Mouse (Mus musculus) forebrain, embryonic 12.5 days (tissue): Measurements from ENCODE around the gene Gfod1. TPM values are rescaled to one million over a fixed set of nuclear protein-coding genes. Genes with fewer than 3 reads are reported as not detected.
A peak's percentile ranks its signal among the peaks of the same experiment; 100 is the strongest.

Experiments
- ATAC-seq: fragments of 200-750 bp; cut with Nextera tagmentation; 2 replicates; pipeline ENCODE4 v1.8.0; 2017; ENCODE audit warnings: moderate TSS enrichment; ENCODE audit not compliant: low FRiP score
- H3K27ac ChIP-seq: fragments of 300-500 bp; sonication (generic); 2 replicates; pipeline ENCODE4 v1.5.1; 2016; ENCODE audit warnings: mild to moderate bottlenecking
- H3K27me3 ChIP-seq: fragments of 300-500 bp; sonication (generic); 2 replicates; pipeline ENCODE4 v1.6.1; 2016; ENCODE audit warnings: mild to moderate bottlenecking
- H3K36me3 ChIP-seq: fragments of 300-500 bp; sonication (generic); replicated peaks from 2 replicates; pipeline ENCODE4 v1.6.1; 2016; ENCODE audit warnings: mild to moderate bottlenecking
- H3K4me1 ChIP-seq: fragments of 300-500 bp; sonication (generic); 2 replicates; pipeline ENCODE4 v1.6.1; 2016
- H3K4me2 ChIP-seq: fragments of 300-500 bp; sonication (generic); 2 replicates; pipeline ENCODE4 v1.6.1; 2016; ENCODE audit warnings: mild to moderate bottlenecking, moderate library complexity
- H3K4me3 ChIP-seq: fragments of 300-500 bp; sonication (generic); replicated peaks from 2 replicates; pipeline ENCODE4 v1.5.1; 2016; ENCODE audit warnings: mild to moderate bottlenecking
- H3K9ac ChIP-seq: fragments of 300-500 bp; sonication (generic); 2 replicates; pipeline ENCODE4 v1.6.1; 2016; ENCODE audit warnings: mild to moderate bottlenecking
- H3K9me3 ChIP-seq: fragments of 300-500 bp; sonication (generic); 2 replicates; pipeline ENCODE4 v1.6.1; 2016
- WGBS: fragments of 180-500 bp; shearing (Covaris S2); methylation state at CpG from one replicate; pipeline ENCODE4 v1.1.7; 2016; 5-methylcytosine and 5-hydroxymethylcytosine counted together
- polyA plus RNA-seq: library from polyadenylated mRNA; unstranded; fragments of >200 nt; fragmentation: Nextera tagmentation; extraction: Ambion mirVana; gene quantifications from 2 replicates; pipeline ENCODE4 v1.2.1, GENCODE M21; 2016

Gene Gfod1
- polyA plus RNA-seq, 1 experiment from 2014 or later, result 0.97 TPM

- no peaks in the 10 kb centered on the region for H3K36me3 ChIP-seq
- H3K27me3 ChIP-seq, result peaks cover 11% of the 10 kb centered on the region; the same call in 1 of the 2 replicates
- peak; percentile 59 for ATAC-seq
- no peak overlapping the region for H3K9ac ChIP-seq
- 4% methylated on average over 4 of the region's 4 CpGs for WGBS
- peak overlapping the region; percentile 54 for H3K27ac ChIP-seq
- H3K4me1 ChIP-seq, result peaks cover 28% of the 10 kb centered on the region
- H3K4me2 ChIP-seq, result no peak overlapping the region
- H3K9me3 ChIP-seq, result no peaks in the 10 kb centered on the region
- H3K4me3 ChIP-seq, result no peak overlapping the region
These were observed 34.3 kb downstream of the Gfod1 start for GRCm38 (mm10) chr13:43269460-43270219.

GRCm38 (mm10) chr13:43268539-43269327 lies 35.2 kb downstream of the Gfod1 start:
- H3K4me1 ChIP-seq, result peaks cover 24% of the 10 kb centered on the region
- peaks cover 11% of the 10 kb centered on the region; the same call in 1 of the 2 replicates for H3K27me3 ChIP-seq
- peak; percentile 44; the same call in 1 of the 2 replicates for ATAC-seq

DNA sequence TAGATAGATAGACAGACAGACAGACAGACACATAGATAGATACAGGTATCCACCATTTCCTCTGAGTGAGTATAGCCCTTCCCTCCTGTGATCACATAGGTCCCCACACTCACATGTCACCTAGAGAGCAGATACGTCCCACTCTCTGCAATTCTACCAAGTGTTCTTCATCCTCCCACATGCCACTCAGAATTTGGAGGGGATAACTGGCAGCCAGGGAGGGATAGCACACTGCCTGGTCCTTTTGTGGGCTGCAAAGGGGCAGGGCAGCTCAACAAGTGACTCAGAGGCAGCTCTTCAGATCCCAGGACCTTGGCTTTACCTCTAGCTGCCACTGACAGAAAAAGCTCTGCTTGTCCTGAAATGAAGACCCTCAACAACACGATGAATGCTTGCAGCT lies 36.1 kb downstream of the Gfod1 start:
- no peak for ATAC-seq
- no peaks in the 10 kb centered on the region for H3K36me3 ChIP-seq
- no peak overlapping the region for H3K9ac ChIP-seq
- H3K4me1 ChIP-seq, result peaks cover 24% of the 10 kb centered on the region
- no peak overlapping the region for H3K27ac ChIP-seq
- no peaks in the 10 kb centered on the region for H3K9me3 ChIP-seq
- H3K4me3 ChIP-seq, result no peak overlapping the region
- peaks cover 11% of the 10 kb centered on the region; the same call in 1 of the 2 replicates for H3K27me3 ChIP-seq
- WGBS, result 93% methylated on average over 2 of the region's 2 CpGs
- H3K4me2 ChIP-seq, result no peak overlapping the region

More at GRCm38 (mm10) chr13:43268539-43269327, 35.2 kb downstream of the Gfod1 start:
- Histone ChIP-seq H3K9me3 (no peaks in the 10 kb centered on the region), H3K36me3 (no peaks in the 10 kb centered on the region), H3K4me2 (no peak overlapping the region), H3K4me3 (no peak overlapping the region), H3K27ac (peak overlapping the region; percentile 31; the same call in 1 of the 2 replicates), H3K9ac (no peak overlapping the region)
- 37% methylated on average over 12 of the region's 12 CpGs for WGBS

DNA sequence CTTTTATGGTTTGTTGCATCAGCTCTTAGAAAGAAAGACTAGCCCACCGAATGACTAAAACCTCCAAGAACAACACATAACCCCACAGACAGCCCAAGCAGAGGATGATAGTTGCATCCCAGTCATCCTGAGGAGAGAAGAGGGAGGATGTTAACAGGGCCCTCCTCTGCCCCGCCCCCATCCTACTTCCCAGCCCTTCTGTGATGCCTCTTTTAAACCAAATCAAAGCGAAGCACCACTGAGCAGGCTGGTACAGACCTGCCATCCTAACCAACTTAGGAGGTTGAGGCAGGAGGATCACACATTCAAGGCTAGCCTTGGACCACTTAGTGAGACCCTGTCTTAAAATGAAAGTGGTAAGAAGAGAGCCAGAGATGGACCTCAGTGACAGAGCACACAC lies 36.8 kb downstream of the Gfod1 start:
- 91% methylated on average over 3 of the region's 3 CpGs for WGBS
- peaks cover 11% of the 10 kb centered on the region; the same call in 1 of the 2 replicates for H3K27me3 ChIP-seq
- peaks cover 24% of the 10 kb centered on the region for H3K4me1 ChIP-seq
- no peak for ATAC-seq
- no peak overlapping the region for H3K9ac ChIP-seq
- H3K4me3 ChIP-seq, result no peak overlapping the region
- no peaks in the 10 kb centered on the region for H3K36me3 ChIP-seq
- H3K27ac ChIP-seq, result no peak overlapping the region
- H3K9me3 ChIP-seq, result no peaks in the 10 kb centered on the region
- H3K4me2 ChIP-seq, result no peak overlapping the region

DNA sequence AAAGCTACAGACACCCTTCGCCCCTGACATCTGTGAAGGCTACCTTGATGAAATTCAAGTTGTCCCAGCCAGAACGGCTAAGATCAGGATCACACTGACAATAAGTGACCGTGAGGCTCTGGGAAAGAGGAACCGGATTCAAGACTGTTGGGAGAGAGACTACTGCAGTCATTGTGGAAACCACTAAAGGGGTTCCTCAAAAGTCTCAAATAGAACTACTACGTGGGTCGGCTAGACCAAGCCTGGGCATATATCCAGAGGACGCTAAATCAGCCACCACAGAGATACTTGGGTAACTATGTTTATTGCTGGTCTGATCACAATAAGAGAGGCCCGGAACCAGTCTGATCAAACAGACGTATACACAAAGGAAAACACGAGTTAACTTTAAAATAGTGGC lies 37.6 kb downstream of the Gfod1 start:
- Histone ChIP-seq H3K4me2 (no peak overlapping the region), H3K4me3 (no peak overlapping the region), H3K27me3 (peaks cover 11% of the 10 kb centered on the region; the same call in 1 of the 2 replicates), H3K9me3 (no peaks in the 10 kb centered on the region), H3K36me3 (no peaks in the 10 kb centered on the region), H3K4me1 (peaks cover 24% of the 10 kb centered on the region), H3K27ac (no peak overlapping the region), H3K9ac (no peak overlapping the region)
- 95% methylated on average over 10 of the region's 10 CpGs for WGBS
- ATAC-seq, result no peak

DNA sequence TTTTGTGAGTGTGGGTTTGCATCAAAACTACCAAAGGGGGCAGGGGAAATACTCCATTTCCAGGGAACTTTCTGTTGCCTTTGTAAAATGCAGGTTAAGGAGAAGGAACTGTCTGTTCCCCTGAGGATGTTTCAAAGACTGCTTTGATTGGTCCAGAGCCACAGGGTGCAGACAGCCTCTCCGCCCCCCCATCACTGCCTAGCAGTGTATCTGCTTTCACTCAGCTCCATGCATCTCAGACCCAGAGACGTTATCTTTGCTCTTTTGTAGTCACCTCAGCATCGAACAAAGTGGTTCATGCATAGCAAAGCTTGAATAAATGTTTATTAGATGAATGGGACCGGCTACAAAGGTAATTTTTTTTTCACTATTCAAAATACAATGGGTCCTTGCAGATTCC lies 38.9 kb downstream of the Gfod1 start:
- ATAC-seq, result no peak
- H3K4me1 ChIP-seq, result peaks cover 20% of the 10 kb centered on the region
- no peak overlapping the region for H3K27ac ChIP-seq
- peaks cover 7% of the 10 kb centered on the region; the same call in 1 of the 2 replicates for H3K27me3 ChIP-seq
- H3K9me3 ChIP-seq, result no peaks in the 10 kb centered on the region
- no peak overlapping the region for H3K4me3 ChIP-seq
- H3K36me3 ChIP-seq, result no peaks in the 10 kb centered on the region
- H3K4me2 ChIP-seq, result no peak overlapping the region
- WGBS, result 25% methylated on average over 4 of the region's 4 CpGs
- H3K9ac ChIP-seq, result no peak overlapping the region

DNA sequence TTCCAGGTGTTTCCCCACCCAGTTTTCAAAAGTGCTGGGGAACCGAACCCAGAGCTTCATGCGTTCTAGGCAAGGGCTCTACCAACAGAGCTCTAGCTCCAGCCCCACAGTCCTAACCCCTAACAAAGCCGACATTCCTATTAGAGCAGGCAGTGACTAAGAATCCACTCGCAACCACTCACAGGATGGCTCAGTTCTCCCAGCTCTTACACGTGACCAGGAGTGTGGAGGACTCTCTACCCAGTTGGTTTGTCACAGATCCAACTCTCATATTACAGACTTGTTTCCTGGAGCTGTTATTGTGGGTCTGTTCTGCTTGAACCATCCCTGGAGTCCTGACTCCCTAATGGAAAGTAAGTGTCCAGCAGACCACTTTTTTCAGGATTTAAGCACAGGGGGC lies 40.3 kb downstream of the Gfod1 start:
- Histone ChIP-seq H3K9ac (no peak overlapping the region), H3K4me1 (peaks cover 5% of the 10 kb centered on the region), H3K27ac (no peak overlapping the region), H3K9me3 (no peaks in the 10 kb centered on the region), H3K4me2 (no peak overlapping the region), H3K27me3 (peaks cover 5% of the 10 kb centered on the region; the same call in 1 of the 2 replicates), H3K4me3 (no peak overlapping the region), H3K36me3 (no peaks in the 10 kb centered on the region)
- ATAC-seq, result no peak
- WGBS, result 86% methylated on average over 5 of the region's 5 CpGs

DNA sequence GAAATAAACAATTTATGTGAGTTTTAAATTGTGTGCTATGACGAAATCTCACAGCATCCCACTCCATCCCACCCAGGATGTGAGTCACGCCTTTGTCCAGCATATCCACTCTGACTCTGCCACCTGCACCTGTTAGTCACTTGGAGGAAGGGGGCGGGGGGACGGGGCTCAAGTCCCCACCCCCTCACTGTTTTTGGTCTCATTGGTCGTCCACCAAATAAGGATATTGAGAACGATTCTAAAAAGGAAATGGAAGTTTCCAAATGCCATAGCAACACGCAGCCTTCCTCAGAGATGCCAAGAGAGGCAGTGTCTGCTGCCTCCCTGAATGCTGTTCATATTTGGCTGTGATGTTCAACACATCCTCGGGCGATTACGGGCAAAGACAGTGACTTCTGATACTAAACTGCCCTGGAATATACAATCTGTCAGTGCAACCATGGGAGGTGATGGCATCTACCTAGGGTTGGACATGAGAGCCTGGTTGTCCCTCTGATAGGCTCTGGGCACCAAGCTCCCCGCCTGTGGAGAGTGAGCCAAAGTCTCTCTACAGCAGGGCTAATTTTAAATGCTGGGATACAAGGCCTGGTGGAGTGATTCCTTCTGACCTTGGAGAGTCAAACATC lies 41.7 kb downstream of the Gfod1 start:
- Histone ChIP-seq H3K4me3 (no peak overlapping the region), H3K27me3 (no peaks in the 10 kb centered on the region), H3K9ac (no peak overlapping the region), H3K36me3 (no peaks in the 10 kb centered on the region), H3K9me3 (no peaks in the 10 kb centered on the region), H3K4me1 (no peaks in the 10 kb centered on the region), H3K4me2 (no peak overlapping the region), H3K27ac (no peak overlapping the region)
- no peak for ATAC-seq
- 87% methylated on average over 11 of the region's 11 CpGs for WGBS

DNA sequence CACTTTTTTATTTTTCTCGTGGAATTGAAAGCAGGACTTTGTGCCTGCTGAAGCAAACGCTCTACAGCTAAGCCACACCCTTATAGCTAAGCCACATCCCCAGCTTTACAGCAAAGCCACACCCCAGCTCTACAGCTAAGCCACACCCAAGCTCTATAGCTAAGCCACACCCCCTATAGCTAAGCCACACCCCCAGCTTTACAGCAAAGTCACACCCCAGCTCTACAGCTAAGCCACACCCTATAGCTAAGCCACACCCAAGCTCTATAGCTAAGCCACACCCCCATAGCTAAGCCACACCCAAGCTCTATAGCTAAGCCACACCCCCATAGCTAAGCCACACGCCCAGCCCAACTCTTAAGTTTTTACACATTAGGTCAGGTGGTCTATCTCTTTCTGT lies 42.7 kb downstream of the Gfod1 start:
- no peaks in the 10 kb centered on the region for H3K36me3 ChIP-seq

GRCm38 (mm10) chr13:43260731-43261130 lies 43.2 kb downstream of the Gfod1 start:
- H3K9me3 ChIP-seq, result no peaks in the 10 kb centered on the region
- WGBS, result 82% methylated on average over 6 of the region's 6 CpGs
- no peak overlapping the region for H3K27ac ChIP-seq
- H3K4me3 ChIP-seq, result no peak overlapping the region
- no peaks in the 10 kb centered on the region for H3K36me3 ChIP-seq
- no peak overlapping the region for H3K4me2 ChIP-seq
- no peak overlapping the region for H3K9ac ChIP-seq
- H3K27me3 ChIP-seq, result no peaks in the 10 kb centered on the region
- H3K4me1 ChIP-seq, result no peaks in the 10 kb centered on the region
- no peak for ATAC-seq

More for the DNA sequence above, 42.7 kb downstream of the Gfod1 start:
- no peak overlapping the region for H3K4me2 ChIP-seq
- no peaks in the 10 kb centered on the region for H3K4me1 ChIP-seq
- H3K9me3 ChIP-seq, result no peaks in the 10 kb centered on the region
- no peak for ATAC-seq
- no peak overlapping the region for H3K4me3 ChIP-seq
- no peak overlapping the region for H3K9ac ChIP-seq
- no peak overlapping the region for H3K27ac ChIP-seq
- H3K27me3 ChIP-seq, result no peaks in the 10 kb centered on the region
- WGBS, result 71% methylated on average over 3 of the region's 3 CpGs

DNA sequence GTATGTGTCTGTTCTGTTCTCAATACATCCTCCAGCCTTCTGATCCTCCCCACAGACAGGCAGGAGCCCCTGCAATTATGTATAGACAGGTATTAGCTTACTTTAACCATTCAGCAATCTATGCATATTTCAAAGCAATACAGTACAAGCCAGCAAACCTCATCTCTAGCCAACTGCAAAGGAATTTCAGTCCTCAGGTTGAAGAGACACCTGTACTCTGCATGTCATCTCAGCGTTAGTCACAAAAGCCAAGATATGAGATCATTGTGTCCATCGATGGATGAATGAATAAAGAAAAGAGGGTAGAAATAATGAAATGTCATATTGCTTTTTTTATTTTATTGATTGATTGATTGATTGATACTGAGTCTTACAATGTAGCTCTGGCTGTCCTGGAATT lies 47.5 kb downstream of the Gfod1 start:
- Histone ChIP-seq H3K9me3 (no peaks in the 10 kb centered on the region), H3K27me3 (no peaks in the 10 kb centered on the region), H3K4me2 (no peak overlapping the region), H3K27ac (no peak overlapping the region), H3K36me3 (no peaks in the 10 kb centered on the region), H3K4me1 (peaks cover 1% of the 10 kb centered on the region), H3K4me3 (no peak overlapping the region), H3K9ac (no peak overlapping the region)
- 92% methylated on average over 2 of the region's 2 CpGs for WGBS
- no peak for ATAC-seq

DNA sequence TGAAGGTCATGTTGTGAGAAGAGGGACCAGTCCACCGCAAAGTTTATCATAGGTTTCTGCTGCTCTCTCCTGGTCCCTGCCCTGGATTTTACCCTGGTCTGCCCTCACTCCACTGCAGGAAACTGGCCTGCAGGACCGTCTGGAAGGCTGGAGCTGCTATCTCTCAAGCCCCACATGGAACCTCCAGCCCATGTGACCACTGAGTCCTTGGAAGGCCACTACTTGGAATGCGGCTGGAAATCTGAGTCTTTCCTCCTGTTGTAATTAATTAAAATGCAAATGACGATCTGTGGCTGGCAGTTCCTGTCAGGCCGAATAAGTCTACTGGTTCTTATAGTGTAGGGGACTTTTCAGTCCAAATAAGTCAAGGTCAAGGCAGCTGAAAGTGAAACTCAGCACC lies 50.4 kb downstream of the Gfod1 start:
- H3K4me1 ChIP-seq, result peaks cover 9% of the 10 kb centered on the region
- no peak for ATAC-seq
- H3K9ac ChIP-seq, result no peak overlapping the region
- no peak overlapping the region for H3K4me2 ChIP-seq
- no peak overlapping the region for H3K4me3 ChIP-seq
- H3K27me3 ChIP-seq, result no peaks in the 10 kb centered on the region
- no peak overlapping the region for H3K27ac ChIP-seq
- 49% methylated on average over 5 of the region's 5 CpGs for WGBS
- no peaks in the 10 kb centered on the region for H3K9me3 ChIP-seq
- no peaks in the 10 kb centered on the region for H3K36me3 ChIP-seq
